Mouse (Mus musculus): ENCODE measurements around the gene Med26. TPM values are rescaled to one million over a fixed set of nuclear protein-coding genes. Genes with fewer than 3 reads are reported as not detected.

Gene Med26
- total RNA-seq (2023): 20.1 to 21.5 TPM (median 21.1 TPM) in 4 replicates

DNA sequence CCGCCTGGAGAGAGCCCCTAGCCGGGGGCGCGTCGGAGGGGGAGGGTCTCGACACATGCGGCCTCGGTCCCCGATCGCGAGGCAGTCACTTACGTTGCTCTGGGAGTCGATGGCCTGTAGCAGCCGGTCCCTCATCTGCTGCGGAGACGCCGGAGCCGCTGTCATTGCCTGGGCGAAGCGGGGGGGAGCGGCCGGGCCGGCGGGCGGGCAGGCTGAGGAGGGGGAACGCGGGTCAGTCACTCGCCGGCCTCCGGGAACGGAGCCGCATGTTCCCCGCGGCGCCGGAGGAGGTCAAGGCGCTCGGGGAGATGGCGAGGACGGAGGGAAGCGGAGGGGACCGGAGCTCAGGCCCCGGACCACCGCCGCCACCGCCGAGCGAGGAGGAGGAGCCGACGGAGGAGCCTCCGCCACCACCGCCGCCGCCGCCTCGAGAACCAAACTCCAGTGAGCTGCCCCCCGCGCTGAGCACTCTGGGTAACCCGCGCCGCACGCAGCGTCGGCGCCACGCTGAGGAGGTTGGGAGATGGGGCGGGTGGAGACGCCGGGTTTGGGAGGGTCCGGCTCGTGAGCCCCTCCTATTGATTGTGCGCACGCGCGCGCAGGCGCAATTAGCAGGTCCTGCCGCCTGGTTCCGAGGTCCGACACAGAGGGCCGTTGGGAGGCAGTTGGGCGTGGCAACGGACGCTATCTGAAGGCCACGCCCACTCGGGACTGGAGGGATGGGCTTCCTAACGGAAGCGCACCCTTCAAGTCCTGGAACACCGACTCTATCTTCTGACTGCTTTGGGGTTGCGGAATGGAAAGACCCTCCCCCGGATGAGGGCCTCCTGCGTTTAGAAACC is at the start of gene Med26:
Gene Med26 (minus strand): TSS at position 469 of the 842 bp plus-strand sequence.

DNA sequence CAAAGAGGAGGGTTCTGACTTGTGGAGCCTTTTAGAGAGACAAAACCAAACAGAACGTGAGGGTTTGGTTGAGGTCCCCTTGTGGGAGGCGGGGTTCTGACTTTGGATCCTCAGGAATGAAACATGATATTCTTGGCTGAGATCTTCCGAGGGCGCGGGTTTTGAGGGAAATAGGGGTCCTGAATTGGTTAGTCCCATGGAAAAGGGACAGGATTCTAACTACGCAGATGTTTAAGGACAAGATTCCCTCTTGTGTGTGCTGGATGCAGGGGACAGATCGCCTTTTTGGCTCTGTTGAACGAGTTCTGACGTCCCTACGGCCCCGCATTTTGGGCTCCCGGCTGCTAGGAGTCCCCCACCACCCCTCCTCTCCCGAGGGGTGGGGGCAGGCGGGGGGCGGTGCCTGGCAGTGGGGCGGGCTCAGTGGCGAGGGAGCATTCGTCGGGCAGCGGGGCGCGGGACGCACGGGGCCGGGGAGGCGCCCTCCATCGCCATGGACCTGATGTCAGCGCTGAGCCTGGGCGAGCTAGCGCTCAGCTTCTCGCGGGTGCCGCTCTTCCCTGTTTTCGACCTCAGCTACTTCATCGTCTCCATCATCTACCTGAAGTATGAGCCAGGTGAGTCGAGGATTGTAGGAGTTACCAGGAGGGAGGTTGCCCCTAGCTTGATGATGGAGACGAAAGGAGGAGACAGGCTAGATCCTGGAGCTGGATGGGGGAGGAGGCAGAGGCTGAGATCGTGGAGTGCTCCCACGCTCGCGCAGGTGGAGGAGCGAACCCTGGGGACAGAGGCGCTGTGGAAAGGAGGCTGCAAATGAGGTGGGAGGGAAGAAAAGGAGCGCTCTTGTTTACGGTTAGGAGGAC is 23.8 kb upstream of the Med26 start, which contains the start of gene Tmem38a:
Gene Tmem38a (plus strand): TSS at position 445 of the 863 bp plus-strand sequence.

DNA sequence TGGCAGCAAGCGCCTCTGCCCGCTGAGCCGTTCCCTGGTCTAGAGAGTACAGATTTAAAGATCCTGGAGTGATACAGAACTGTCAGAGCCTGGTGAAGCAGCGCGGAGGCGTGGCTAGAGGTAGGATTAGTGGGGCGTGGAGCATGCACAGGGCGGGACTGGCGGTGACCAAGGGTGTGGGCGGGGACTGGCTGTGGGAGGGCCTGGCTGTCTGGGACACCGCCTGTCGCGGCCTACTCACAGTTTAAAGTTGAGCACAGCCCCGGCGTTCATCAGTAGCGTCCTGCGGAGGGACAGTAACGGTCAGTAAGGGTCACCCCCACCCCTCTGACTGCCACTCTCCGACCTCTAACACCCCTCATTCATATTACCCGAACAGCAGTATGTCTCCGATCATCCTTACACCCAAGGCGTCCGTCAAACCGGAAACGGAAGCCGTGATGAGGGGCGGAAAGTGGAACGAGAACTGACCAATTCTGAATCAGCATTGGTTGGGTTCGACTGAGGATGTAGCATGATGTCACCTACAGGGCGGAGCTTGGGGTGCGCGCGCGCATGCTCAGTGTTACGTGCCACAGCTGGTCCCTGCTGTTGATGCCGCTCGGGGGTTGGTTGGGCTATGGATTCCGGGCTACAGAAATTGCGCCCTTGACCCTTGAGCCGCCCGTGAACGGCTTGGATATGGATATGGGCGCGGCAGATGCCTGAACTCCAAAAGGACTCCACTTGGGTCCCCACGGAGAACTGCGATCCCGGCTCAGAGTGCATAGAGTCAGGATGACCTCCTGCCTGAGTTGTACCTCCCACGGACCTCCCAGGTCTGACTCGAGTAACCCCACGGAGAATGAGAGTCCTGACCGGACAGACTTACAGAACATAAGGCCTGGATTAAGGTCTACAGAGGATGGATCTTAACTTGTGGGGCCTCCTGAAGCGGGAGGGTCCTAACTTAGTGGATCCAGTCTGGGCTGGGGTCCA is 22.9 kb upstream of the Med26 start, which contains the start of gene Smim7:
Gene Smim7 (minus strand): TSS at position 456 of the 978 bp plus-strand sequence.

DNA sequence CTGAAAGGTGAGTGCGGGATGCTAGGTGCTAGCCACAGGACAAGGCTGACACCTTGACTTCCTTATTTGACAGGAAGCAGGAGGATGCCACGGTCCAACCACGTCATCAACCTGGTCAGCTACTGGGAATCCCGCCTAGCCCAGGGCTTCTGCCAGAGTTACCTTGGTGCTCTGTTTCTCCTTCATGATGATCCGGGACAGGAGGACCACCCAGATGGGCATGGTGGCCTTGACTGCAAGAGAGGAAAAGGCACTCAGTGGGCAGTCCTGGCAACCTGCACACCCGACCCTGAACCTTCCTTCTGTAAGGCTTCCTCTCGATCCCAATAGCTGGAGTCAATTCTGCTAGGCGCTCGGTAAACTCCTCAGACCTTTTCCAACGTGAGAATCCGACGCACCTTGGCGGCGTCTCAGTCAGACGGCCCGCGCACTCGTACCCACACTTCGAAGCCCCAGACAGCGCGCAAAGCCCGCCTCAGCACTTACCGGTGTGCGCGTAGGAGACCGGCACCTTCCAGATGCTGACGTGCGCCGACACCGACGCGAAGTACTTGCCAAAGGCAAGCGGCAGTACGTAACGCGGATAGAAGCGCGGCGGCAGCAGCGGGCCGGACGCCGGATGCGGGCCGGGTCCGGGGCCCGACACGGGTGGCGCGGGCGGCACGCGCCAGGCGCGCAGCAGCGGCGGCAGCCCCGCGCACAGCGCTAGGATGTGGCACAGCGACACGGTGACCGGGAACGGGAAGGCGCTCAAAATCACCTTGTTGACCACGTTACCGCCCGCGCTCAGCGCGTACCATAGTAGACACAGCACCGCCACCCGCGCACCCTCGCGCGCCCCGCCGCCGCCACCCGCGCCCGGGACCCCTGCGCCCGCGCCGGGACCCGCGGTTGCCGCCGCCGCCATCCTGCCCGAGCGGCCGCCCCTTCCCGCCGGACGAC is 56.1 kb downstream of the Med26 start, which contains the start of gene Slc35e1:
Gene Slc35e1 (minus strand): TSS at position 935 of the 942 bp plus-strand sequence.

DNA sequence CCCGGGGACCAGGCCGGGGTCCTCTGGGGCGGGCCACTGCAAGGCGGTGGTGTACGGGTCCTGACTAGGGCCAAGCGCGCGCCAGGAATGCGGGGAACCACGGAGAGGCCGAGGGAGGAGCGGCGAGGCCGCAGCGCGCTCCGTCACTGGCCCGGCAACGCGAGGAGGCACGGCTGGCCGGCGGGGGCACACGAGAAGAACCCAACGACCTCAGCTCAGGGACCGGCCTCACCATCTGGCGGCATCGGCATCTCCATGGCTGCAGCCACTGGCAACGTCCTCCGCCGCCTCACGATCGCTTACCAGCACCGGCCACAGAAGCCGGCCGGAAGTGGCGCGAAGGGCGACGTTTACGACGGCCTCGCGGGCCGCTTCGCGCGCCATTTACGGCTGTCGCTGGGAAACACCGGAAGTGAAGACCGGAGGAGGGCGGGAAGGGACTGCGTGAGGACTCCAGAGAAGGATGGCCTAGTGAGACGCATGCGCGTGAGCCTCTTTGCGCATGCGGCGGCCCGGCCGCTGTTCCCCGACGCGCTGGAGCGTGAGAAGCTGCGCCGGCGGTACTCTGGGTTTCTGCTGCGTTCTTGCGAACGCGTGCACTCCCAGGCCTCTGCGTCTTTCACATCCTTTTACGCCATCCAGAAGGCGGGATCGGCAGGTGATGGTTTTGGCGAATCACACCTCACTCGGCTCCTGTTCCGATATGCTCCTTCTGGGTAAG is 73.1 kb downstream of the Med26 start, which contains the start of gene Cherp:
Gene Cherp (minus strand): TSS at position 401 of the 721 bp plus-strand sequence.

Other genes starting within 250 kb of the Med26 start
- 16.9 to 23.4 TPM (median 19.7 TPM) in 4 replicates for gene Gm10282, start 243.0 kb downstream of the Med26 start, total RNA-seq (2023)
- gene Klf2, start 229.2 kb downstream of the Med26 start, total RNA-seq (2023): 3,412 to 4,213 TPM (median 3,752 TPM) in 4 replicates
- 95.1 to 102 TPM (median 100 TPM) in 4 replicates for gene Eps15l1, start 126.8 kb downstream of the Med26 start, total RNA-seq (2023)
- 0.41 to 0.43 TPM (median 0.42 TPM) in 4 replicates for gene Calr3, start 104.4 kb downstream of the Med26 start, total RNA-seq (2023)
- gene 1700030K09Rik, start 104.4 kb downstream of the Med26 start, total RNA-seq (2023): 16.2 to 29.5 TPM (median 24.9 TPM) in 4 replicates
- 117 to 132 TPM (median 126 TPM) in 4 replicates for gene Cherp, start 73.0 kb downstream of the Med26 start, total RNA-seq (2023)
- 68.3 to 73.8 TPM (median 71.4 TPM) in 4 replicates for gene Slc35e1, start 55.7 kb downstream of the Med26 start, total RNA-seq (2023)
- gene Smim7, start 22.8 kb upstream of the Med26 start, total RNA-seq (2023): 156 to 187 TPM (median 175 TPM) in 4 replicates
- gene Tmem38a, start 23.8 kb upstream of the Med26 start, total RNA-seq (2023): 0.73 to 2.3 TPM (median 0.99 TPM) in 4 replicates
- 0.09 TPM in 1 of 4 replicates, not detected in the others for gene Nwd1, start 98.4 kb upstream of the Med26 start, total RNA-seq (2023)
- gene Sin3b, start 175.0 kb upstream of the Med26 start, total RNA-seq (2023): 129 to 144 TPM (median 139 TPM) in 4 replicates
- 0.49 to 1.3 TPM (median 0.93 TPM) in 4 replicates for gene F2rl3, start 213.6 kb upstream of the Med26 start, total RNA-seq (2023)

Data from B cell, adult 62 days (primary cell).